Mouse (Mus musculus) thymus, postnatal 25 days (tissue): ENCODE data around the gene Vgf.

Experiments
- DNase-seq: peaks from one replicate; pipeline ENCODE4 v3.0.0; 2022

The Vgf gene

GRCm38 (mm10) chr5:137026092-137026491 lies at the start of gene Vgf:
TSS of gene Vgf (plus strand) at chr5:137026392.
- no peak for DNase-seq

- DNase-seq, result no peak
These were observed 48.4 kb upstream of the Vgf start for GRCm38 (mm10) chr5:136977769-136978168.

GRCm38 (mm10) chr5:136979762-136980161 lies 46.4 kb upstream of the Vgf start:
- no peak for DNase-seq

GRCm38 (mm10) chr5:136980974-136981373 lies 45.2 kb upstream of the Vgf start:
- DNase-seq, result no peak

GRCm38 (mm10) chr5:136982338-136982930 lies 43.8 kb upstream of the Vgf start:
- peak; percentile 47 for DNase-seq

- DNase-seq, result no peak
These were observed 41.4 kb upstream of the Vgf start for GRCm38 (mm10) chr5:136984828-136985227.

- peak; percentile 94 for DNase-seq
These were observed 39.5 kb upstream of the Vgf start, which contains the start of gene Plod3 for GRCm38 (mm10) chr5:136986695-136987137. TSS of gene Plod3 (plus strand) at chr5:136987019.

- DNase-seq, result no peak
These were observed 38.9 kb upstream of the Vgf start for GRCm38 (mm10) chr5:136987138-136987933.

- peak; percentile 8 for DNase-seq
These were observed 38.3 kb upstream of the Vgf start, which contains the start of gene Znhit1 for GRCm38 (mm10) chr5:136987934-136988271. TSS of gene Znhit1 (minus strand) at chr5:136988021.

GRCm38 (mm10) chr5:136988420-136988819 lies 37.8 kb upstream of the Vgf start:
- DNase-seq, result no peak

- DNase-seq, result no peak
These were observed 36.4 kb upstream of the Vgf start for GRCm38 (mm10) chr5:136989801-136990200.

GRCm38 (mm10) chr5:136999449-136999848 lies 26.7 kb upstream of the Vgf start:
- no peak for DNase-seq

- no peak for DNase-seq
These were observed 25.6 kb upstream of the Vgf start for GRCm38 (mm10) chr5:137000612-137001011.

GRCm38 (mm10) chr5:137007276-137007675 lies 18.9 kb upstream of the Vgf start:
- DNase-seq, result no peak

GRCm38 (mm10) chr5:137009988-137010387 lies 16.2 kb upstream of the Vgf start:
- peak; percentile 39 for DNase-seq

GRCm38 (mm10) chr5:137012401-137012950 lies 13.7 kb upstream of the Vgf start:
- DNase-seq, result no peak

GRCm38 (mm10) chr5:137015913-137016312 lies 10.3 kb upstream of the Vgf start:
- no peak for DNase-seq

- DNase-seq, result no peak
These were observed 1.9 kb upstream of the Vgf start for GRCm38 (mm10) chr5:137024318-137024717.

GRCm38 (mm10) chr5:137025132-137025531 lies 1.1 kb upstream of the Vgf start:
- peak; percentile 84 for DNase-seq

- no peak for DNase-seq
These were observed 2.5 kb downstream of the Vgf start for GRCm38 (mm10) chr5:137028561-137029272.

- no peak for DNase-seq
These were observed 3.0 kb downstream of the Vgf start for GRCm38 (mm10) chr5:137029273-137029585.

GRCm38 (mm10) chr5:137029643-137030415 lies 3.6 kb downstream of the Vgf start:
- peak; percentile 91 for DNase-seq

- DNase-seq, result no peak
These were observed 4.2 kb downstream of the Vgf start for GRCm38 (mm10) chr5:137030416-137030810.
